Mouse (Mus musculus) kidney, embryonic 14.5 days (tissue): ENCODE results near the gene Kcns1. TPM values are rescaled to one million over a fixed set of nuclear protein-coding genes. Genes with fewer than 3 reads are reported as not detected.

Experiments used
- ATAC-seq: fragments of 200-750 bp; cut with Nextera tagmentation; 2 replicates; pipeline ENCODE4 v1.8.0; 2017; ENCODE audit warnings: moderate number of reproducible peaks, mild to moderate bottlenecking, moderate TSS enrichment, moderate library complexity; ENCODE audit not compliant: low FRiP score, low TSS enrichment
- H3K27ac ChIP-seq: fragments of 300-500 bp; sonication (generic); 2 replicates; pipeline ENCODE4 v1.5.1; 2014; ENCODE audit warnings: low read depth, mild to moderate bottlenecking, low read length, moderate library complexity, mixed read lengths
- H3K27me3 ChIP-seq: fragments of 300-500 bp; sonication (generic); 2 replicates; pipeline ENCODE4 v1.6.1; 2014; ENCODE audit warnings: mild to moderate bottlenecking, low read length; ENCODE audit not compliant: control insufficient read depth, insufficient read depth
- H3K36me3 ChIP-seq: fragments of 300-500 bp; sonication (generic); 2 replicates; pipeline ENCODE4 v1.6.1; 2014; ENCODE audit warnings: low read length, mixed read lengths; ENCODE audit not compliant: control insufficient read depth, insufficient read depth
- H3K4me1 ChIP-seq: fragments of 300-500 bp; sonication (generic); 2 replicates; pipeline ENCODE4 v1.6.1; 2014; ENCODE audit warnings: low read length, mixed read lengths; ENCODE audit not compliant: control insufficient read depth, insufficient read depth
- H3K4me2 ChIP-seq: fragments of 300-500 bp; sonication (generic); replicated peaks from 2 replicates; pipeline ENCODE4 v1.6.1; 2014; ENCODE audit warnings: low read depth, mild to moderate bottlenecking, low read length
- H3K4me3 ChIP-seq: fragments of 300-500 bp; sonication (generic); 2 replicates; pipeline ENCODE4 v1.5.1; 2014; ENCODE audit warnings: mild to moderate bottlenecking, low read length
- H3K9ac ChIP-seq: fragments of 300-500 bp; sonication (generic); 2 replicates; pipeline ENCODE4 v1.6.1; 2014; ENCODE audit warnings: low read depth, mild to moderate bottlenecking, low read length, moderate library complexity
- H3K9me3 ChIP-seq: fragments of 300-500 bp; sonication (generic); 2 replicates; pipeline ENCODE4 v1.6.1; 2016; ENCODE audit warnings: low read length; ENCODE audit not compliant: control insufficient read depth
- WGBS: fragments of 180-500 bp; shearing (Covaris S2); extraction: QIAGEN DNeasy Blood & Tissue Kit; methylation state at CpG from one replicate; pipeline ENCODE4 v1.1.7; 2014; 5-methylcytosine and 5-hydroxymethylcytosine counted together
- polyA plus RNA-seq: library from polyadenylated mRNA; unstranded; fragments of >200 nt; fragmentation: Nextera tagmentation; extraction: Ambion mirVana; gene quantifications from 2 replicates; pipeline ENCODE4 v1.2.1, GENCODE M21; 2014

Kcns1 gene
- polyA plus RNA-seq, 1 experiment from 2014 or later, result not detected

DNA sequence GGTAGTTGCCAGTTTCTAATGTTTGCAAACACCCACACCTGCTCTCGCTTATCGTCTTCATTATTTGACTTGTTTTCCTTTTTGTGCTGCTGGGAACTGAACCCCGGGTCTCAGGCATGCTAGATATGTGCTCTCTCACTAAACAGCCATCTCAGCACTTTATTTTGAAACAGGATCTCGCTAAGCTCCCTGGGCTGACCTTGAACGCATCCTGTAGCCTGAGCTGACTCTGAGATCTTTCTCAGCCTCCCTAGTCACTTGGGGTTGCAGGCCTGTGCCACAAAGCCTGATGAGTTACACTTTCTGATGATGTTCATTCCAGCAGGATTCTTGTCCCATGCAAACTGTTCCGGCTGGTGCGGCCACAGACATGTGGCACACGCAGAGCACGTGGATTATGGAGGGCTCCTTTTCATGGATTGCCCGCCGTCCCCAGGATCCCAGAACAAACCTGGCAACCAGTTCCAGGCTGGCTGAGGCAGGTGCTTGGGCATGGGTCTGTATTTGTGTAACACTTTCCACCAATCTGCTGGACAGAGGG lies 9.3 kb downstream of the Kcns1 start:
- Histone ChIP-seq H3K27ac (no peak overlapping the region), H3K4me2 (no peak overlapping the region), H3K9me3 (no peaks in the 10 kb centered on the region), H3K36me3 (peaks cover 3% of the 10 kb centered on the region; the same call in 1 of the 2 replicates), H3K4me1 (no peaks in the 10 kb centered on the region), H3K4me3 (no peak overlapping the region), H3K9ac (no peak overlapping the region), H3K27me3 (peaks cover 12% of the 10 kb centered on the region)
- WGBS, result 70% methylated on average over 11 of the region's 11 CpGs
- no peak for ATAC-seq

DNA sequence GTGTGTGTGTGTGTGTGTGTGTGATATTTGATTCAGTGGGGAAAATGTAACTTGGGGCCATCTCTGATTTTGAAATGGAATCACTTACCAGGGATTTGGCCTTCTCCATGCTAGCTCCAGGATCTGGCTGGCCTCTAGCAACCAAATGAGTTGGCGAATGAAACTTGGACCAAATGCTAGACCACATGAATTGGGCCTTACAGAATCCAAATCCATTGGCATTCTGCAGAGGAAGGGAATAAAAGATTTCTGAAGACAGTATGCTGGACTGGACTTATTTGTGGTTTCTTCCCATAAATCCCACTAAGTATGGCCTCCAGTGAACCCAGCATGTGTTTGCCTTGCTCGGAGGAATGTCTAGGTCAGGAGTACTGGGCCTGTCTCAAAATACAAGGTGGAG lies 12.1 kb downstream of the Kcns1 start:
- no peak overlapping the region for H3K9ac ChIP-seq
- H3K27ac ChIP-seq, result no peak overlapping the region
- no peaks in the 10 kb centered on the region for H3K9me3 ChIP-seq

GRCm38 (mm10) chr2:164156158-164156557 lies 14.8 kb downstream of the Kcns1 start:
- WGBS, result 86% methylated on average over 7 of the region's 7 CpGs

More for the DNA sequence above, 12.1 kb downstream of the Kcns1 start:
- ATAC-seq, result no peak
- Histone ChIP-seq H3K4me3 (no peak overlapping the region), H3K27me3 (no peaks in the 10 kb centered on the region), H3K4me2 (no peak overlapping the region), H3K4me1 (no peaks in the 10 kb centered on the region), H3K36me3 (peaks cover 3% of the 10 kb centered on the region; the same call in 1 of the 2 replicates)
- WGBS, result 65% methylated on average over 2 of the region's 2 CpGs

GRCm38 (mm10) chr2:164154007-164154406 lies 16.9 kb downstream of the Kcns1 start:
- H3K27me3 ChIP-seq, result no peaks in the 10 kb centered on the region
- H3K9me3 ChIP-seq, result no peaks in the 10 kb centered on the region
- ATAC-seq, result no peak
- H3K4me3 ChIP-seq, result no peak overlapping the region
- H3K9ac ChIP-seq, result no peak overlapping the region
- WGBS, result 89% methylated on average over 10 of the region's 10 CpGs
- no peak overlapping the region for H3K4me2 ChIP-seq
- no peaks in the 10 kb centered on the region for H3K4me1 ChIP-seq
- peaks cover 26% of the 10 kb centered on the region for H3K36me3 ChIP-seq
- no peak overlapping the region for H3K27ac ChIP-seq

More at GRCm38 (mm10) chr2:164156158-164156557, 14.8 kb downstream of the Kcns1 start:
- no peaks in the 10 kb centered on the region for H3K9me3 ChIP-seq
- H3K4me2 ChIP-seq, result no peak overlapping the region
- peaks cover 26% of the 10 kb centered on the region for H3K36me3 ChIP-seq
- no peak for ATAC-seq
- no peaks in the 10 kb centered on the region for H3K27me3 ChIP-seq
- no peak overlapping the region for H3K9ac ChIP-seq
- no peaks in the 10 kb centered on the region for H3K4me1 ChIP-seq
- no peak overlapping the region for H3K4me3 ChIP-seq
- H3K27ac ChIP-seq, result no peak overlapping the region

DNA sequence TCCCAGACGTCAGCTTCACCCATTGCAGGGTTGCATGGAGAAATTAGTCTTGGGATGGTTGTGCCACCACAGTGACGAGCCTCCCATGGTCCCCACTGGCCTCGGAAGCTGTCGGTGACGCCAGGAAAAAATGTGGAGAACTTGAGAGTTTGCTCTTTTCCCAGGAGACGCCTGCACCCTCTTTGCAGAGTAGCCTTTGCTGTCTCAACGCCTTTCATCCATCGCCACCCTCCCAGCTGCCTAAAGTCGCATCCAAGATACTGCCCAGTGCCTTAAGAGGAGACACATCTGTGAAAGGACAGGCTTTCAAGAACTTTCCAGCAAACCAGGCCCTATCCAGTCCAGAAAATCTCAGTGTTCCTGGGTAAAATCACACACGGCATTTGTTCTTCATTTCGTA lies 18.6 kb downstream of the Kcns1 start:
- H3K27me3 ChIP-seq, result no peaks in the 10 kb centered on the region
- H3K36me3 ChIP-seq, result peaks cover 26% of the 10 kb centered on the region
- ATAC-seq, result no peak
- no peak overlapping the region for H3K4me3 ChIP-seq
- no peaks in the 10 kb centered on the region for H3K4me1 ChIP-seq
- no peaks in the 10 kb centered on the region for H3K9me3 ChIP-seq
- no peak overlapping the region for H3K9ac ChIP-seq
- 94% methylated on average over 11 of the region's 11 CpGs for WGBS
- no peak overlapping the region for H3K4me2 ChIP-seq
- no peak overlapping the region for H3K27ac ChIP-seq

- Histone ChIP-seq H3K27ac (no peak overlapping the region), H3K9ac (no peak overlapping the region), H3K36me3 (peaks cover 23% of the 10 kb centered on the region), H3K4me2 (no peak overlapping the region), H3K27me3 (no peaks in the 10 kb centered on the region), H3K9me3 (no peaks in the 10 kb centered on the region), H3K4me3 (no peak overlapping the region), H3K4me1 (no peaks in the 10 kb centered on the region)
- no peak for ATAC-seq
- WGBS, result 31% methylated on average over 14 of the region's 14 CpGs
Measured at GRCm38 (mm10) chr2:164150086-164150760, 20.7 kb downstream of the Kcns1 start.

DNA sequence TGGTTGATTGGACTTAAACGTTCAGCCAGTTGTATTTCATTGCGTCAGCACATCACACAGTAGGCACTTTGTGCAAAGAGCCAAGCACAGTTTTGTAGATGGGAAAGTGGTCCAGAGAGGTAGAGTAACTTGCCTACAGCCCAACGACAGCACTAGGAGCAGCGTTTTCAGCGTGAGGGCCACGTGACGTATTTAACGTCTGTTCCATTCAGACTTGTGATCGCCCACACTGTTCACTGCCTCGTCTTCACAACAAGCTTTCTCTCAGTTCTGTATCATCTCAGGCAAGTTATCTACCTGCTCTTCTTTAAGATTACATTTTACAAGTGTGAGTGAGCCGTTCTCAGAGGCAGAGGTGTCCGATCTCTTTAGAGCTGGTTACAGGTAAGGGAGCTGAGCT lies 24.4 kb downstream of the Kcns1 start:
- no peak overlapping the region for H3K4me2 ChIP-seq
- no peaks in the 10 kb centered on the region for H3K9me3 ChIP-seq
- no peak for ATAC-seq
- no peaks in the 10 kb centered on the region for H3K27me3 ChIP-seq
- H3K4me3 ChIP-seq, result no peak overlapping the region
- no peak overlapping the region for H3K27ac ChIP-seq
- WGBS, result 93% methylated on average over 12 of the region's 12 CpGs
- H3K4me1 ChIP-seq, result no peaks in the 10 kb centered on the region
- peaks cover 4% of the 10 kb centered on the region; the same call in 1 of the 2 replicates for H3K36me3 ChIP-seq
- H3K9ac ChIP-seq, result no peak overlapping the region

DNA sequence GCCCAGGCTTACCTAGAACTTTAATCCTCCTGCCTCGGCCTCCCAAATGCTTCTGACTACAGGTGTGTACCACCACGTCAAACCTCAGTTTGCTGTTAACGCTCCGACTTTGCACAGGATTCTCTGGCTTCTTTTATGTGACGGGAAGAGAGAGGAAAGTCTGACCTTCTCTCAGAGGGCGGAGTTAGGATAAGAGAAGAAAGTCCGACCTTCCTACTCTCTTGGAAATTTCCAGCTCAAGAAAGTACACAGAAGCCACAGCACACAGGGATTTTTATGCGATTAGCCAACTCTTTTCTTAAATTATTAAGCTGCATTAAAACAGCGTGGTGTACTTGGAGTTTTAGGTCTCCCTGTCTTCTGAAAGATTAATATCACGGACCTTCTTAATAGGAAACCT lies 26.4 kb downstream of the Kcns1 start:
- ATAC-seq, result no peak
- H3K27ac ChIP-seq, result no peak overlapping the region
- H3K4me2 ChIP-seq, result no peak overlapping the region
- H3K36me3 ChIP-seq, result no peaks in the 10 kb centered on the region; the same call in 1 of the 2 replicates
- H3K4me1 ChIP-seq, result no peaks in the 10 kb centered on the region
- 70% methylated on average over 10 of the region's 10 CpGs for WGBS
- H3K9ac ChIP-seq, result no peak overlapping the region
- no peaks in the 10 kb centered on the region for H3K27me3 ChIP-seq
- no peaks in the 10 kb centered on the region for H3K9me3 ChIP-seq
- H3K4me3 ChIP-seq, result no peak overlapping the region

DNA sequence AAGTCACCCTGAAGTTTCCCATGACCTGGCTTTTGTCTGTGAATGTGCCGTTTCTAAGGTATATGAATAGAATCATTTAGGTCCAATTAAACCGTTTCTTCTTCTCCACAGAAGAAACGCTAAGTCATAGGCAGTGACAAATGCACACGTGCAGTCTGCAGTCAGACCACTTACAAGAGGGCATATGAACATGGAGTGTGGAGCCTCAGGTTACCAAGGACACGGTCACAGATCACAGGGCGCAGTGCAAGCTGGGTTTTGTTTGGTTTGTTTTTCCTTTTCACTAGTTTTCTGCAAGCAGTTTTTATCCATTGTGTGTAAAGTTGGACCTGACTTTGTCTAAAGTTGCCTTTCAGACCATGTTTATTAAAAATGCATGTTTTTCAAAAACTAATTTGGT lies 26.9 kb downstream of the Kcns1 start:
- peak; percentile 83 for ATAC-seq
- no peak overlapping the region for H3K27ac ChIP-seq

More for the DNA sequence above, 26.9 kb downstream of the Kcns1 start:
- Histone ChIP-seq H3K4me1 (no peaks in the 10 kb centered on the region), H3K9me3 (no peaks in the 10 kb centered on the region), H3K27me3 (no peaks in the 10 kb centered on the region), H3K4me3 (no peak overlapping the region), H3K4me2 (no peak overlapping the region), H3K36me3 (no peaks in the 10 kb centered on the region; the same call in 1 of the 2 replicates), H3K9ac (no peak overlapping the region)
- 43% methylated on average over 6 of the region's 6 CpGs for WGBS
